Mouse (Mus musculus): Measurements from ENCODE around the gene Dusp16. TPM values are rescaled to one million over a fixed set of nuclear protein-coding genes. Genes with fewer than 3 reads are reported as not detected.

The Dusp16 gene
- polyA plus RNA-seq, 1 experiment from 2014 or later, result 10.1 TPM

GRCm38 (mm10) chr6:134829786-134830700, 37.6 kb upstream of the Dusp16 start, which contains the start of gene Crebl2:
Gene Crebl2 (plus strand): TSS chr6:134830154.
- peak; percentile 97 for ATAC-seq (replicated peaks; ENCODE audit: low FRiP score, low read depth)
- peak within 1 kb of the TSS; percentile 77 for H3K4me2 ChIP-seq (ENCODE audit: low read length)
- no peaks in the 10 kb centered on the region for H3K9me3 ChIP-seq (replicated peaks; ENCODE audit: low read length)
- H3K4me1 ChIP-seq (replicated peaks; ENCODE audit: insufficient read depth, low read length), result peaks cover 9% of the 10 kb centered on the region
- DNase-seq (ENCODE audit: low spot score), result peak; percentile 100
- H3K9ac ChIP-seq (ENCODE audit: low read depth, low read length), result peak within 1 kb of the TSS; percentile 81
- no peaks in the 10 kb centered on the region for H3K27me3 ChIP-seq (ENCODE audit: insufficient read depth, low read length)
- H3K27ac ChIP-seq, result peak within 1 kb of the TSS; percentile 96
- H3K36me3 ChIP-seq (ENCODE audit: insufficient read depth, low read length), result no peaks in the 10 kb centered on the region
- peak; percentile 51 for TF ChIP-seq CTCF (IDR thresholded peaks at IDR 0.05; ENCODE audit: low read depth)
- under 1% methylated on average over 54 of the region's 58 CpGs for WGBS
- peak within 1 kb of the TSS; percentile 67 for H3K4me3 ChIP-seq (replicated peaks; ENCODE audit: low read depth, low read length)

- H3K4me1 ChIP-seq (replicated peaks; ENCODE audit: insufficient read depth, low read length), result no peaks in the 10 kb centered on the region
- no peaks in the 10 kb centered on the region for H3K9me3 ChIP-seq (replicated peaks; ENCODE audit: low read length)
- 72% methylated on average over 10 of the region's 10 CpGs for WGBS
- no peak overlapping the region for H3K4me3 ChIP-seq (replicated peaks; ENCODE audit: low read depth, low read length)
- H3K27ac ChIP-seq, result no peak overlapping the region
- no peak overlapping the region for H3K4me2 ChIP-seq (ENCODE audit: low read length)
- H3K9ac ChIP-seq (ENCODE audit: low read depth, low read length), result no peak overlapping the region
- H3K36me3 ChIP-seq (ENCODE audit: insufficient read depth, low read length), result no peaks in the 10 kb centered on the region
- ATAC-seq (replicated peaks; ENCODE audit: low FRiP score, low read depth), result no peak
- no peak for DNase-seq (ENCODE audit: low spot score)
- peak; percentile 65 for TF ChIP-seq CTCF (IDR thresholded peaks at IDR 0.05; ENCODE audit: low read depth)
- H3K27me3 ChIP-seq (ENCODE audit: insufficient read depth, low read length), result no peaks in the 10 kb centered on the region
Measured at GRCm38 (mm10) chr6:134822844-134823243, 30.4 kb upstream of the Dusp16 start.

- DNase-seq (ENCODE audit: low spot score), result no peak
- TF ChIP-seq CTCF (IDR thresholded peaks at IDR 0.05; ENCODE audit: low read depth), result no peak
- WGBS, result 56% methylated on average over 6 of the region's 6 CpGs
- no peak overlapping the region for H3K4me2 ChIP-seq (ENCODE audit: low read length)
- no peak for ATAC-seq (replicated peaks; ENCODE audit: low FRiP score, low read depth)
- no peaks in the 10 kb centered on the region for H3K27me3 ChIP-seq (ENCODE audit: insufficient read depth, low read length)
- H3K36me3 ChIP-seq (ENCODE audit: insufficient read depth, low read length), result no peaks in the 10 kb centered on the region
- no peaks in the 10 kb centered on the region for H3K4me1 ChIP-seq (replicated peaks; ENCODE audit: insufficient read depth, low read length)
- H3K9ac ChIP-seq (ENCODE audit: low read depth, low read length), result no peak overlapping the region
- H3K27ac ChIP-seq, result no peak overlapping the region
- no peak overlapping the region for H3K4me3 ChIP-seq (replicated peaks; ENCODE audit: low read depth, low read length)
- no peaks in the 10 kb centered on the region for H3K9me3 ChIP-seq (replicated peaks; ENCODE audit: low read length)
Measured at GRCm38 (mm10) chr6:134820411-134820810, 28.0 kb upstream of the Dusp16 start.

GRCm38 (mm10) chr6:134819741-134820140, 27.3 kb upstream of the Dusp16 start:
- Histone ChIP-seq H3K27ac (no peak overlapping the region), H3K27me3 (ENCODE audit: insufficient read depth, low read length) (no peaks in the 10 kb centered on the region), H3K36me3 (ENCODE audit: insufficient read depth, low read length) (no peaks in the 10 kb centered on the region), H3K9me3 (replicated peaks; ENCODE audit: low read length) (no peaks in the 10 kb centered on the region), H3K4me1 (replicated peaks; ENCODE audit: insufficient read depth, low read length) (no peaks in the 10 kb centered on the region), H3K4me3 (replicated peaks; ENCODE audit: low read depth, low read length) (no peak overlapping the region), H3K9ac (ENCODE audit: low read depth, low read length) (no peak overlapping the region), H3K4me2 (ENCODE audit: low read length) (no peak overlapping the region)
- ATAC-seq (replicated peaks; ENCODE audit: low FRiP score, low read depth), result no peak
- no peak for TF ChIP-seq CTCF (IDR thresholded peaks at IDR 0.05; ENCODE audit: low read depth)
- no peak for DNase-seq (ENCODE audit: low spot score)
- WGBS, result 34% methylated on average over 5 of the region's 5 CpGs

- TF ChIP-seq CTCF (IDR thresholded peaks at IDR 0.05; ENCODE audit: low read depth), result no peak
- no peak overlapping the region for H3K4me3 ChIP-seq (replicated peaks; ENCODE audit: low read depth, low read length)
Measured at GRCm38 (mm10) chr6:134817051-134817928, 24.9 kb upstream of the Dusp16 start.

GRCm38 (mm10) chr6:134813066-134813465, 20.6 kb upstream of the Dusp16 start:
- no peak for TF ChIP-seq CTCF (IDR thresholded peaks at IDR 0.05; ENCODE audit: low read depth)
- Histone ChIP-seq H3K4me1 (replicated peaks; ENCODE audit: insufficient read depth, low read length) (no peaks in the 10 kb centered on the region), H3K36me3 (ENCODE audit: insufficient read depth, low read length) (no peaks in the 10 kb centered on the region), H3K9me3 (replicated peaks; ENCODE audit: low read length) (no peaks in the 10 kb centered on the region), H3K4me3 (replicated peaks; ENCODE audit: low read depth, low read length) (no peak overlapping the region), H3K27ac (no peak overlapping the region), H3K27me3 (ENCODE audit: insufficient read depth, low read length) (no peaks in the 10 kb centered on the region), H3K9ac (ENCODE audit: low read depth, low read length) (no peak overlapping the region), H3K4me2 (ENCODE audit: low read length) (no peak overlapping the region)
- ATAC-seq (replicated peaks; ENCODE audit: low FRiP score, low read depth) (no peak), DNase-seq (ENCODE audit: low spot score) (no peak)
- 79% methylated on average over 1 of the region's 1 CpGs for WGBS

More at GRCm38 (mm10) chr6:134817051-134817928, 24.9 kb upstream of the Dusp16 start:
- no peak overlapping the region for H3K27ac ChIP-seq
- ATAC-seq (replicated peaks; ENCODE audit: low FRiP score, low read depth) (no peak), DNase-seq (ENCODE audit: low spot score) (no peak)
- H3K4me2 ChIP-seq (ENCODE audit: low read length), result no peak overlapping the region
- H3K9me3 ChIP-seq (replicated peaks; ENCODE audit: low read length), result no peaks in the 10 kb centered on the region
- WGBS, result 33% methylated on average over 12 of the region's 12 CpGs
- H3K36me3 ChIP-seq (ENCODE audit: insufficient read depth, low read length), result no peaks in the 10 kb centered on the region
- no peaks in the 10 kb centered on the region for H3K27me3 ChIP-seq (ENCODE audit: insufficient read depth, low read length)
- H3K9ac ChIP-seq (ENCODE audit: low read depth, low read length), result no peak overlapping the region
- no peaks in the 10 kb centered on the region for H3K4me1 ChIP-seq (replicated peaks; ENCODE audit: insufficient read depth, low read length)

All from kidney, postnatal 0 days (tissue).